Mouse (Mus musculus) intestine, embryonic 15.5 days (tissue): ENCODE results near the gene St6galnac3. TPM values are rescaled to one million over a fixed set of nuclear protein-coding genes. Genes with fewer than 3 reads are reported as not detected.
"Not testable (repeated sequence)": the region's sequence is repeated elsewhere in the genome, so short reads cannot be mapped to it uniquely, and the experiment has no call there.

Experiments
- ATAC-seq: fragments of 200-750 bp; cut with Nextera tagmentation; 2 replicates; pipeline ENCODE4 v1.8.0; 2017; ENCODE audit warnings: moderate TSS enrichment, moderate library complexity
- H3K27ac ChIP-seq: fragments of 300-500 bp; sonication (generic); 2 replicates; pipeline ENCODE4 v1.5.1; 2015; ENCODE audit warnings: mild to moderate bottlenecking, inconsistent platforms
- H3K27me3 ChIP-seq: fragments of 300-500 bp; sonication (generic); replicated peaks from 2 replicates; pipeline ENCODE4 v1.6.1; 2015; ENCODE audit warnings: inconsistent platforms
- H3K36me3 ChIP-seq: fragments of 300-500 bp; sonication (generic); 2 replicates; pipeline ENCODE4 v1.6.1; 2015; ENCODE audit warnings: inconsistent platforms
- H3K4me1 ChIP-seq: fragments of 300-500 bp; sonication (generic); replicated peaks from 2 replicates; pipeline ENCODE4 v1.6.1; 2015; ENCODE audit warnings: inconsistent platforms
- H3K4me2 ChIP-seq: fragments of 300-500 bp; sonication (generic); replicated peaks from 2 replicates; pipeline ENCODE4 v1.6.1; 2015; ENCODE audit warnings: mild to moderate bottlenecking, inconsistent platforms
- H3K4me3 ChIP-seq: fragments of 300-500 bp; sonication (generic); replicated peaks from 2 replicates; pipeline ENCODE4 v1.5.1; 2015; ENCODE audit warnings: inconsistent platforms
- H3K9ac ChIP-seq: fragments of 300-500 bp; sonication (generic); 2 replicates; pipeline ENCODE4 v1.6.1; 2015; ENCODE audit warnings: inconsistent platforms
- H3K9me3 ChIP-seq: fragments of 300-500 bp; sonication (generic); 2 replicates; pipeline ENCODE4 v1.6.1; 2016; ENCODE audit warnings: inconsistent platforms
- WGBS: fragments of 180-500 bp; shearing (Covaris S2); methylation state at CpG from one replicate; pipeline ENCODE4 v1.1.7; 2015; 5-methylcytosine and 5-hydroxymethylcytosine counted together
- polyA plus RNA-seq: library from polyadenylated mRNA; unstranded; fragments of >200 nt; fragmentation: Nextera tagmentation; extraction: Ambion mirVana; gene quantifications from 2 replicates; pipeline ENCODE4 v1.2.1, GENCODE M21; 2015

Gene St6galnac3
- polyA plus RNA-seq, 1 experiment from 2014 or later = 34.5 TPM

- 73% methylated on average over 6 of the region's 6 CpGs for WGBS
These were observed 325.4 kb downstream of the St6galnac3 start for GRCm38 (mm10) chr3:153399574-153399973.

GRCm38 (mm10) chr3:153397726-153398125, 327.2 kb downstream of the St6galnac3 start:
- 89% methylated on average over 9 of the region's 9 CpGs for WGBS
- ATAC-seq = no peak
- H3K4me1 ChIP-seq = no peaks in the 10 kb centered on the region
- H3K36me3 ChIP-seq = no peaks in the 10 kb centered on the region
- H3K4me3 ChIP-seq = no peak overlapping the region
- no peak overlapping the region for H3K27ac ChIP-seq
- no peak overlapping the region for H3K4me2 ChIP-seq
- H3K9me3 ChIP-seq = no peaks in the 10 kb centered on the region
- no peaks in the 10 kb centered on the region for H3K27me3 ChIP-seq
- no peak overlapping the region for H3K9ac ChIP-seq

More at GRCm38 (mm10) chr3:153399574-153399973, 325.4 kb downstream of the St6galnac3 start:
- Histone ChIP-seq H3K27ac (no peak overlapping the region), H3K4me1 (no peaks in the 10 kb centered on the region), H3K4me3 (no peak overlapping the region), H3K27me3 (no peaks in the 10 kb centered on the region), H3K9ac (no peak overlapping the region), H3K36me3 (no peaks in the 10 kb centered on the region), H3K4me2 (no peak overlapping the region), H3K9me3 (no peaks in the 10 kb centered on the region)
- no peak for ATAC-seq

GRCm38 (mm10) chr3:153396375-153397068, 328.5 kb downstream of the St6galnac3 start:
- Histone ChIP-seq H3K9ac (no peak overlapping the region), H3K27ac (no peak overlapping the region), H3K27me3 (no peaks in the 10 kb centered on the region), H3K36me3 (no peaks in the 10 kb centered on the region), H3K9me3 (no peaks in the 10 kb centered on the region), H3K4me3 (no peak overlapping the region), H3K4me2 (no peak overlapping the region), H3K4me1 (no peaks in the 10 kb centered on the region)
- 48% methylated on average over 12 of the region's 12 CpGs for WGBS
- ATAC-seq = no peak

- WGBS = 89% methylated on average over 5 of the region's 5 CpGs
- Histone ChIP-seq H3K9ac (no peak overlapping the region), H3K4me1 (no peaks in the 10 kb centered on the region), H3K36me3 (no peaks in the 10 kb centered on the region), H3K4me2 (no peak overlapping the region), H3K27me3 (no peaks in the 10 kb centered on the region), H3K27ac (no peak overlapping the region), H3K4me3 (no peak overlapping the region), H3K9me3 (no peaks in the 10 kb centered on the region)
- ATAC-seq = no peak
These were observed 329.6 kb downstream of the St6galnac3 start for GRCm38 (mm10) chr3:153395351-153395750.

- no peak overlapping the region for H3K9ac ChIP-seq
- ATAC-seq = no peak
- 80% methylated on average over 4 of the region's 4 CpGs for WGBS
These were observed 330.2 kb downstream of the St6galnac3 start for GRCm38 (mm10) chr3:153394751-153395150.

GRCm38 (mm10) chr3:153394224-153394623, 330.8 kb downstream of the St6galnac3 start:
- Histone ChIP-seq H3K27ac (no peak overlapping the region), H3K4me1 (no peaks in the 10 kb centered on the region), H3K27me3 (no peaks in the 10 kb centered on the region), H3K4me2 (no peak overlapping the region), H3K36me3 (no peaks in the 10 kb centered on the region), H3K9me3 (no peaks in the 10 kb centered on the region), H3K4me3 (no peak overlapping the region), H3K9ac (no peak overlapping the region)
- WGBS = 78% methylated on average over 9 of the region's 9 CpGs
- ATAC-seq = no peak

More at GRCm38 (mm10) chr3:153394751-153395150, 330.2 kb downstream of the St6galnac3 start:
- no peak overlapping the region for H3K27ac ChIP-seq
- H3K4me2 ChIP-seq = no peak overlapping the region
- no peaks in the 10 kb centered on the region for H3K27me3 ChIP-seq
- no peaks in the 10 kb centered on the region for H3K4me1 ChIP-seq
- H3K4me3 ChIP-seq = no peak overlapping the region
- no peaks in the 10 kb centered on the region for H3K9me3 ChIP-seq
- no peaks in the 10 kb centered on the region for H3K36me3 ChIP-seq

- not testable (repeated sequence) for ATAC-seq, H3K36me3 ChIP-seq, H3K27ac ChIP-seq, H3K4me3 ChIP-seq, H3K4me2 ChIP-seq, H3K9me3 ChIP-seq, H3K4me1 ChIP-seq, H3K27me3 ChIP-seq, H3K9ac ChIP-seq
- WGBS = 75% methylated on average over 1 of the region's 1 CpGs
These were observed 333.5 kb downstream of the St6galnac3 start for GRCm38 (mm10) chr3:153391451-153391850.

GRCm38 (mm10) chr3:153384651-153385050, 340.3 kb downstream of the St6galnac3 start:
- not testable (repeated sequence) for H3K36me3 ChIP-seq, H3K27me3 ChIP-seq, H3K4me2 ChIP-seq, H3K9me3 ChIP-seq, ATAC-seq, H3K4me3 ChIP-seq, H3K9ac ChIP-seq, H3K27ac ChIP-seq, H3K4me1 ChIP-seq
- WGBS = 89% methylated on average over 5 of the region's 5 CpGs

GRCm38 (mm10) chr3:153383656-153384055, 341.3 kb downstream of the St6galnac3 start:
- Histone ChIP-seq H3K27me3 (no peaks in the 10 kb centered on the region), H3K4me2 (no peak overlapping the region), H3K27ac (no peak overlapping the region), H3K36me3 (no peaks in the 10 kb centered on the region), H3K4me3 (no peak overlapping the region), H3K9me3 (no peaks in the 10 kb centered on the region), H3K4me1 (no peaks in the 10 kb centered on the region), H3K9ac (no peak overlapping the region)
- ATAC-seq = no peak
- WGBS = 97% methylated on average over 2 of the region's 2 CpGs

GRCm38 (mm10) chr3:153365057-153365755, 359.8 kb downstream of the St6galnac3 start:
- H3K27me3 ChIP-seq = no peaks in the 10 kb centered on the region
- H3K9ac ChIP-seq = no peak overlapping the region
- no peak for ATAC-seq
- no peak overlapping the region for H3K4me3 ChIP-seq
- 86% methylated on average over 10 of the region's 10 CpGs for WGBS
- no peaks in the 10 kb centered on the region for H3K36me3 ChIP-seq
- H3K4me2 ChIP-seq = no peak overlapping the region
- no peaks in the 10 kb centered on the region for H3K9me3 ChIP-seq
- no peaks in the 10 kb centered on the region for H3K4me1 ChIP-seq
- H3K27ac ChIP-seq = no peak overlapping the region

GRCm38 (mm10) chr3:153364366-153364765, 360.6 kb downstream of the St6galnac3 start:
- no peak for ATAC-seq
- 89% methylated on average over 3 of the region's 3 CpGs for whole genome bisulfite sequencing

GRCm38 (mm10) chr3:153359966-153360365, 365.0 kb downstream of the St6galnac3 start:
- Histone ChIP-seq H3K4me2 (no peak overlapping the region), H3K9ac (no peak overlapping the region), H3K9me3 (no peaks in the 10 kb centered on the region), H3K4me1 (no peaks in the 10 kb centered on the region), H3K4me3 (no peak overlapping the region), H3K27ac (no peak overlapping the region), H3K36me3 (no peaks in the 10 kb centered on the region), H3K27me3 (no peaks in the 10 kb centered on the region)
- ATAC-seq = no peak
- WGBS = 82% methylated on average over 3 of the region's 3 CpGs

More at GRCm38 (mm10) chr3:153364366-153364765, 360.6 kb downstream of the St6galnac3 start:
- no peak overlapping the region for H3K4me2 ChIP-seq
- H3K4me3 ChIP-seq = no peak overlapping the region
- H3K27me3 ChIP-seq = no peaks in the 10 kb centered on the region
- no peaks in the 10 kb centered on the region for H3K4me1 ChIP-seq
- H3K27ac ChIP-seq = no peak overlapping the region
- no peaks in the 10 kb centered on the region for H3K36me3 ChIP-seq
- no peak overlapping the region for H3K9ac ChIP-seq
- no peaks in the 10 kb centered on the region for H3K9me3 ChIP-seq

GRCm38 (mm10) chr3:153356071-153356470, 368.9 kb downstream of the St6galnac3 start:
- 52% methylated on average over 1 of the region's 1 CpGs for WGBS
- no peaks in the 10 kb centered on the region for H3K36me3 ChIP-seq
- no peak overlapping the region for H3K4me3 ChIP-seq
- no peak for ATAC-seq
- no peaks in the 10 kb centered on the region for H3K27me3 ChIP-seq
- H3K4me2 ChIP-seq = no peak overlapping the region
- H3K9me3 ChIP-seq = no peaks in the 10 kb centered on the region
- H3K4me1 ChIP-seq = no peaks in the 10 kb centered on the region
- no peak overlapping the region for H3K27ac ChIP-seq
- H3K9ac ChIP-seq = no peak overlapping the region
